Mouse (Mus musculus) myocyte (in vitro differentiated cells): ENCODE measurements around the gene Galt.

Experiments used
- CEBPB ChIP-seq: IDR thresholded peaks from 2 replicates; pipeline ENCODE4 v1.6.1; 2011; ENCODE audit warnings: mild to moderate bottlenecking, moderate library complexity; ENCODE audit not compliant: poor library complexity, insufficient read depth, severe bottlenecking
- E2F4 ChIP-seq: IDR thresholded peaks from one replicate; pipeline ENCODE4 v1.6.1; 2011; ENCODE audit warnings: mild to moderate bottlenecking, control low read depth, moderate library complexity; ENCODE audit not compliant: insufficient read depth
- MAX ChIP-seq: IDR thresholded peaks from one replicate; pipeline ENCODE4 v1.6.1; 2011; ENCODE audit warnings: low read depth, mild to moderate bottlenecking, control low read depth
- MYOD1 ChIP-seq, 3 experiments: IDR thresholded peaks; one replicate each; pipeline ENCODE4 v1.6.1; 2011; ENCODE audit warnings: control low read depth in 2 of 3, low read depth in 2 of 3, mild to moderate bottlenecking in 2 of 3, moderate library complexity in 1 of 3; ENCODE audit not compliant: insufficient read length in 2 of 3, control insufficient read depth in 1 of 3
- MYOG ChIP-seq, 3 experiments: IDR thresholded peaks; one replicate each; pipeline ENCODE4 v1.6.1; 2011; ENCODE audit warnings: control low read depth in 2 of 3, low read depth in 2 of 3, mild to moderate bottlenecking in 2 of 3; ENCODE audit not compliant: insufficient read length in 2 of 3, control insufficient read depth in 1 of 3, insufficient read depth in 1 of 3
- POLR2A ChIP-seq: IDR thresholded peaks from one replicate; pipeline ENCODE4 v1.6.1; 2011; ENCODE audit warnings: low read depth, mild to moderate bottlenecking, control low read depth, moderate library complexity; ENCODE audit not compliant: insufficient read length
- POLR2AphosphoS2 ChIP-seq: IDR thresholded peaks from one replicate; pipeline ENCODE4 v1.6.1; 2011; ENCODE audit warnings: low read depth, control low read depth; ENCODE audit not compliant: insufficient read length
- TCF12 ChIP-seq: IDR thresholded peaks from one replicate; pipeline ENCODE4 v1.6.1; 2011; ENCODE audit warnings: mild to moderate bottlenecking, control low read depth; ENCODE audit not compliant: poor library complexity, insufficient read depth, severe bottlenecking
- USF1 ChIP-seq: IDR thresholded peaks from one replicate; pipeline ENCODE4 v1.6.1; 2011; ENCODE audit warnings: low read depth, mild to moderate bottlenecking, control low read depth, moderate library complexity

DNA sequence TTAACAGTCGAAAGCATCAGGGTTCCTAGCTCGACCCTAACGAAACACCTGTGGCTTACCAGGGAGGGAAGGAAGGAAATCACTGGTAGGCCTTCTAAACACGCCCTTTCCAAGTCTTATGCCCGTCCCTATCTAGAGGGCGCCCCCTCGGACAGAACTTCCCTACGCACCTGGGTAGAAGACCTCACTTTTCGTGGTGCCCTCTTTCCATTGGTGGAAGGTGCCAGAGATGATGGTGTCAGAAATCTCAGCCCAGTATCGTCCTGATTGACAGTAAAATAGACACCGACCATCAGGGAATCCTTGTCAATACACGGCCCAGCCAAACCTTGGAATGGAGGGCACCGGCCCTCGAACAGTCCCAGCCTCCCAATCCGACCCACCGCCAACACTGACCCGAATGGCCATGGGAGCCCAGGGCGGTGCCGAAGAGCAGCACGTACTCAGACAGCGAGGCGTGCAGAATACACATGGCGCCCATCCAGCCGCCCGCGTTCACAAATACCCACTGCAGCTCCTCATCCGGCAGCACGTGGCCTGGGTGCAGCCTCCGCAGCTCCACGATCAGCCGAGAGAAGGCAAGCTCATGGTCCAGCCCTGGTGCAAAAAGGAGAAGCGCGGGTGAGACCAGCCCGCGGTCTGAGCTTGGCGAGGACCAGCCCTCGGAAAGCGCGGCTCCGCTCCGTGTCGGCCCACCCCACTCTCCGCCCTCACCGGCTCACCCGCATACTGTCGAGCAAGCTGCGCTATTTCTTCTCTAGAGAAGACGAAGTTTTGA is 14.5 kb upstream of the Galt start:
- TF ChIP-seq POLR2A (no peak), TCF12 (no peak), CEBPB (no peak), MAX (peak; percentile 41), USF1 (no peak), E2F4 (no peak), POLR2AphosphoS2 (no peak), MYOD1 (IDR thresholded peaks at IDR 0.05; ENCODE audit: control insufficient read depth in 1 of 3, insufficient read length in 2 of 3, low read depth in 2 of 3) (no peak), MYOG (IDR thresholded peaks at IDR 0.05; ENCODE audit: control insufficient read depth in 1 of 3, insufficient read depth in 1 of 3, insufficient read length in 2 of 3, low read depth in 2 of 3) (no peak)
